9 mouse cellular contexts compared by ENCODE assay signal in genomic region chr8:10534619-10535286, GRCm38 (mm10).
DNase-seq lines count a peak whose midpoint lies in the region; ATAC-seq lines count a peak whose summit lies in the region.
"Had no signal": no experiment of that assay in that cellular context is flagged by ENCODE, and none has a peak within 500 bp of the region (broad histone marks: within the 10 kb centered on the region; RNA-seq: fewer than 3 reads in every experiment).

No protein-coding gene starts in this region.

- DNase-seq in left cerebral cortex, adult 11 months (ENCODE audit: low spot score): peak; percentile 60
- DNase-seq in left cerebral cortex, postnatal 4 days: no peak
- DNase-seq in right cerebral cortex, postnatal 4 days: peak; percentile 18
- no peak for DNase-seq in gastrocnemius, postnatal 14 days
- DNase-seq in thymus, postnatal 4 days: no peak
- DNase-seq: liver, embryonic 13.5 days had no signal

- H3K27ac ChIP-seq in embryonic facial prominence, embryonic 13.5 days: no peak overlapping the region
- H3K27ac ChIP-seq in limb, embryonic 15.5 days: no peak overlapping the region
- H3K27ac ChIP-seq: heart, embryonic 15.5 days; liver, embryonic 13.5 days had no signal

- no peak overlapping the region for H3K9ac ChIP-seq in embryonic facial prominence, embryonic 13.5 days
- H3K9ac ChIP-seq in limb, embryonic 15.5 days: no peak overlapping the region
- H3K9ac ChIP-seq: heart, embryonic 15.5 days; liver, embryonic 13.5 days had no signal

- intact Hi-C loops in left cerebral cortex, postnatal 4 days (cut with DNase I): no loop called here
- intact Hi-C loops in gastrocnemius, postnatal 14 days (cut with DNase I; ENCODE audit: low total_unique reads): no loop called here

- H3K4me1 ChIP-seq in embryonic facial prominence, embryonic 13.5 days: no peaks in the 10 kb centered on the region
- no peaks in the 10 kb centered on the region for H3K4me1 ChIP-seq in limb, embryonic 15.5 days
- H3K4me1 ChIP-seq: heart, embryonic 15.5 days; liver, embryonic 13.5 days had no signal

- ATAC-seq in embryonic facial prominence, embryonic 13.5 days (ENCODE audit: insufficient number of reproducible peaks, insufficient read depth, low FRiP score, low TSS enrichment, low read depth): 0 out of 2 replicates have a peak, but pooled peaks have one; percentile 20
- ATAC-seq in limb, embryonic 15.5 days (ENCODE audit: insufficient number of reproducible peaks, low FRiP score, low TSS enrichment, low read depth): 0 out of 2 replicates have a peak, but pooled peaks have one; percentile 44

- no peak overlapping the region for H3K4me3 ChIP-seq in embryonic facial prominence, embryonic 13.5 days
- no peak overlapping the region for H3K4me3 ChIP-seq in limb, embryonic 15.5 days
- H3K4me3 ChIP-seq: heart, embryonic 15.5 days; liver, embryonic 13.5 days had no signal

- WGBS in embryonic facial prominence, embryonic 13.5 days: 60% methylated on average over 16 of the region's 16 CpGs
- WGBS in limb, embryonic 15.5 days: 74% methylated on average over 16 of the region's 16 CpGs

- H3K27me3 ChIP-seq in embryonic facial prominence, embryonic 13.5 days: no peaks in the 10 kb centered on the region; the same call in 1 of the 2 replicates
- no peaks in the 10 kb centered on the region for H3K27me3 ChIP-seq in limb, embryonic 15.5 days
- H3K27me3 ChIP-seq: heart, embryonic 15.5 days had no signal

- H3K4me2 ChIP-seq in embryonic facial prominence, embryonic 13.5 days: no peak overlapping the region
- H3K4me2 ChIP-seq in limb, embryonic 15.5 days: no peak overlapping the region
- H3K4me2 ChIP-seq: heart, embryonic 15.5 days; liver, embryonic 13.5 days had no signal

- H3K9me3 ChIP-seq in embryonic facial prominence, embryonic 13.5 days: no peaks in the 10 kb centered on the region
- H3K9me3 ChIP-seq in limb, embryonic 15.5 days: no peaks in the 10 kb centered on the region
- H3K9me3 ChIP-seq: heart, embryonic 15.5 days; liver, embryonic 13.5 days had no signal

- H3K36me3 ChIP-seq in embryonic facial prominence, embryonic 13.5 days: no peaks in the 10 kb centered on the region
- H3K36me3 ChIP-seq in limb, embryonic 15.5 days: no peaks in the 10 kb centered on the region
- H3K36me3 ChIP-seq: heart, embryonic 15.5 days; liver, embryonic 13.5 days had no signal

Comparison
In these comparisons a context has a peak if more than half of its experiments do, and no peak if none do; other contexts are left out.
1. DNase-seq: peak in left cerebral cortex, adult 11 months (single experiment) and right cerebral cortex, postnatal 4 days (single experiment); none in left cerebral cortex, postnatal 4 days (single experiment), gastrocnemius, postnatal 14 days (single experiment) and thymus, postnatal 4 days (single experiment).